Mouse (Mus musculus): ENCODE data around the gene Qtrt2. TPM values are rescaled to one million over a fixed set of nuclear protein-coding genes. Genes with fewer than 3 reads are reported as not detected.

The Qtrt2 gene
- polyA plus RNA-seq, 1 experiment from 2014 or later = 9.1 TPM

DNA sequence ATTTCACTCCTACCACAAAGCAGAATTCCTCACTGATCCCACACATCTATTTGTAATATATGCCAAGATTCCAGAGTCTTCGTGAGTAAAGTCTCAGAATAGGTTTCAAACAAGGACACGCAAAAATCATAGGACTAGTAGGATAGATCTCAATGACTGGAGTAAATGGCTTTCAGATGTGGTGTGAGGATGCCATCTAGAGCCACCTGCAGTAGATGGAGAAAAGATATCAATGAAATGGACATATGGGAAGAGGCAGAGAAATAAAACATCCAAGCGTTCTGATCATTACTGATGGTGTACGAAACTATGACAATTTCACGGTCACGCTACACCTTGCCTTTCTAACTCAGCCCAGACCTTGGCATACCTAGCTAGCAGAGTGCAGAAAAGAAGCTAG lies 108.2 kb downstream of the Qtrt2 start:
- no peaks in the 10 kb centered on the region for H3K36me3 ChIP-seq
- H3K27me3 ChIP-seq = no peaks in the 10 kb centered on the region
- no peaks in the 10 kb centered on the region for H3K9me3 ChIP-seq (replicated peaks)
- DNase-seq (no peak), ATAC-seq (ENCODE audit: low read depth) (no peak)
- 81% methylated on average over 6 of the region's 6 CpGs for WGBS (ENCODE audit: insufficient replicate concordance)
- H3K9ac ChIP-seq = no peak overlapping the region
- H3K4me1 ChIP-seq (replicated peaks) = no peaks in the 10 kb centered on the region
- no peak overlapping the region for H3K4me3 ChIP-seq (replicated peaks)
- no peak overlapping the region for H3K27ac ChIP-seq
- no peak overlapping the region for H3K4me2 ChIP-seq

- Histone ChIP-seq H3K4me1 (replicated peaks) (no peaks in the 10 kb centered on the region), H3K27me3 (no peaks in the 10 kb centered on the region), H3K27ac (no peak overlapping the region), H3K9me3 (replicated peaks) (no peaks in the 10 kb centered on the region), H3K36me3 (no peaks in the 10 kb centered on the region), H3K9ac (no peak overlapping the region), H3K4me2 (no peak overlapping the region), H3K4me3 (replicated peaks) (no peak overlapping the region)
- DNase-seq (no peak), ATAC-seq (ENCODE audit: low read depth) (no peak)
- WGBS (ENCODE audit: insufficient replicate concordance) = 68% methylated on average over 5 of the region's 5 CpGs
Observed at GRCm38 (mm10) chr16:43816321-43816720, 110.3 kb downstream of the Qtrt2 start.

DNA sequence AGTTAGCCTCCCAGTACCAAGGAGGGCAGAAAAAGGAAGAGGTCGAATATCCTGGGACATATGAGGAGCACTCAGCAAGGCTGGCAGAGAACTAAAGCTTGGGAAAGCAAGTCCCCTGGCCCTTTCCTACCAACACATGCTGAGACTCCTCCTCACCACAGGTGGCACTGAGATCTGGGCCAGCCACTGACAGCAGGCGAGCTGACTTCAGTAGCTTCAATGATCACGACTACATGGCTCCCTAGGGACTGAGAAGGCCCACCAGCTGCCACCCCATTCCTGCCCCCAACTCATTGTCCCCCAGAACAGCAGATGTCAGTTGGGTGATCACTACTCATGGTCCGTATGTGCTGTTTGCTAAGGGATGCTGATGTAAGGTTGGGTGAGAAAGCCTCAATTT lies 112.0 kb downstream of the Qtrt2 start:
- H3K27ac ChIP-seq = no peak overlapping the region
- no peaks in the 10 kb centered on the region for H3K9me3 ChIP-seq (replicated peaks)
- no peak overlapping the region for H3K4me2 ChIP-seq
- no peak overlapping the region for H3K4me3 ChIP-seq (replicated peaks)
- ATAC-seq (ENCODE audit: low read depth) (no peak), DNase-seq (no peak)
- 41% methylated on average over 4 of the region's 4 CpGs for WGBS (ENCODE audit: insufficient replicate concordance)
- H3K4me1 ChIP-seq (replicated peaks) = no peaks in the 10 kb centered on the region
- no peaks in the 10 kb centered on the region for H3K27me3 ChIP-seq
- H3K36me3 ChIP-seq = no peaks in the 10 kb centered on the region
- no peak overlapping the region for H3K9ac ChIP-seq

Other genes starting within 250 kb of the Qtrt2 start
- gene Drd3, start 172.8 kb downstream of the Qtrt2 start, polyA plus RNA-seq (2015; fragmentation: Nextera tagmentation; extraction: Ambion mirVana) = not detected in 2 replicates
- gene Ccdc191, start 37.0 kb downstream of the Qtrt2 start, polyA plus RNA-seq (2015; fragmentation: Nextera tagmentation; extraction: Ambion mirVana) = 3.8 and 5.5 TPM in 2 replicates
- 0.25 and 0.27 TPM in 2 replicates for gene Zdhhc23, start 53.0 kb upstream of the Qtrt2 start, polyA plus RNA-seq (2015; fragmentation: Nextera tagmentation; extraction: Ambion mirVana)
- 2.7 and 3.8 TPM in 2 replicates for gene Gramd1c, start 136.5 kb upstream of the Qtrt2 start, polyA plus RNA-seq (2015; fragmentation: Nextera tagmentation; extraction: Ambion mirVana)
- gene Atp6v1a, start 212.9 kb upstream of the Qtrt2 start, polyA plus RNA-seq (2015; fragmentation: Nextera tagmentation; extraction: Ambion mirVana) = 24.1 and 30.0 TPM in 2 replicates
- 98.5 and 121 TPM in 2 replicates for gene Naa50, start 213.0 kb upstream of the Qtrt2 start, polyA plus RNA-seq (2015; fragmentation: Nextera tagmentation; extraction: Ambion mirVana)
- gene Usf3, start 246.4 kb upstream of the Qtrt2 start, polyA plus RNA-seq (2015; fragmentation: Nextera tagmentation; extraction: Ambion mirVana) = 1.7 and 1.9 TPM in 2 replicates